Mouse (Mus musculus): ENCODE measurements at regions not wholly inside any gene's neighbourhood (a gene's known extent, or its start where the extent isn't known, plus 50 kb on each side); places are given as distances from the start of the nearest gene placed in this dataset.

DNA sequence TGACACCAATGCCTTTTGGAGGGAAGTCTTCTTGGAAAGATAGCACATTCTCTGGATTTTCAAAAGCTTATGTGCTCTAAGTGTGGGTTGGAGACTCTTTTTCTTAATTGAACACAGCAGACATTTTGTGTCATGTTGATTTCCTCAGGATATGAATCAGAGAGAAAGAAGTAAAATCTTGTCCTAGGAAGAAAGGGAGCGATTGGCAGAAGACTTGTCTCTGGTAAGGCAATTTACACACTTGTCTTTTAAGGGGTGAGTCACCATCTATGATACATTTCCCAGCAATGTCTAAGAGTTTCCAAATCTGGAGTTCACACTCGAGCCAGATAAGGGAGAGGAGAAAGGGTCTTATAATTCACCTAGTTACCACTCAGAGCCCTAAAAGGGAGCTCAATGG, 326.5 kb upstream of the Ubash3b start:
- TF ChIP-seq POLR2A (IDR thresholded peaks at IDR 0.05; ENCODE audit: borderline replicate concordance, low read depth, low read length): no peak
- no peak for TF ChIP-seq CTCF (IDR thresholded peaks at IDR 0.05; ENCODE audit: low read depth, low read length)
